Mouse (Mus musculus): Measurements from ENCODE around the gene Rnf126. TPM values are rescaled to one million over a fixed set of nuclear protein-coding genes. Genes with fewer than 3 reads are reported as not detected.

Gene Rnf126
- polyA plus RNA-seq, 1 experiment = 122 TPM

- TF ChIP-seq POLR2A (IDR thresholded peaks at IDR 0.05; ENCODE audit: low read depth, low read length) = no peak
- no peak for TF ChIP-seq CTCF (IDR thresholded peaks at IDR 0.05; ENCODE audit: extremely low read depth, insufficient read depth, insufficient read length, insufficient replicate concordance)
- 0 out of 2 replicates have a peak, but pooled peaks cover 2% of the 10 kb centered on the region for H3K27me3 ChIP-seq (ENCODE audit: control insufficient read depth, insufficient read depth, low read length)
- no peak for DNase-seq (ENCODE audit: low read depth in 1 of 2, low spot score in 2 of 2)
- no peak overlapping the region for H3K4me3 ChIP-seq (ENCODE audit: extremely low read depth, insufficient read depth, insufficient read length)
- H3K4me1 ChIP-seq (ENCODE audit: control insufficient read depth, insufficient read depth, insufficient read length) = no peaks in the 10 kb centered on the region
- WGBS = 70% methylated on average over 6 of the region's 6 CpGs
- no peak overlapping the region for H3K27ac ChIP-seq (ENCODE audit: insufficient read depth, low read length)
- no peaks in the 10 kb centered on the region for H3K36me3 ChIP-seq (ENCODE audit: control insufficient read depth, insufficient read depth, low read length)
Measured at GRCm38 (mm10) chr10:79723047-79723446, 43.7 kb downstream of the Rnf126 start.

- H3K27me3 ChIP-seq (ENCODE audit: control insufficient read depth, insufficient read depth, low read length) = peaks cover 17% of the 10 kb centered on the region
- TF ChIP-seq CTCF (IDR thresholded peaks at IDR 0.05; ENCODE audit: extremely low read depth, insufficient read depth, insufficient read length, insufficient replicate concordance) = no peak
- no peak for TF ChIP-seq POLR2A (IDR thresholded peaks at IDR 0.05; ENCODE audit: low read depth, low read length)
- H3K4me1 ChIP-seq (ENCODE audit: control insufficient read depth, insufficient read depth, insufficient read length) = peaks cover 7% of the 10 kb centered on the region; the same call in 1 of the 2 replicates
- DNase-seq (ENCODE audit: low read depth in 1 of 2, low spot score in 2 of 2) = no peak
- H3K4me3 ChIP-seq (ENCODE audit: extremely low read depth, insufficient read depth, insufficient read length) = no peak overlapping the region
- no peak overlapping the region for H3K27ac ChIP-seq (ENCODE audit: insufficient read depth, low read length)
- WGBS = 78% methylated on average over 5 of the region's 5 CpGs
- no peaks in the 10 kb centered on the region for H3K36me3 ChIP-seq (ENCODE audit: control insufficient read depth, insufficient read depth, low read length)
Measured at GRCm38 (mm10) chr10:79721089-79721488, 45.7 kb downstream of the Rnf126 start.

- DNase-seq (ENCODE audit: low read depth in 1 of 2, low spot score in 2 of 2) = peak in 1 of 2 experiments; percentile 27
- peaks cover 17% of the 10 kb centered on the region for H3K27me3 ChIP-seq (ENCODE audit: control insufficient read depth, insufficient read depth, low read length)
Measured at GRCm38 (mm10) chr10:79717640-79718357, 49.0 kb downstream of the Rnf126 start.

GRCm38 (mm10) chr10:79716988-79717355, 49.8 kb downstream of the Rnf126 start:
- 2% methylated on average over 44 of the region's 44 CpGs for WGBS
- peak overlapping the region; percentile 44; the same call in 1 of the 2 replicates for H3K4me3 ChIP-seq (ENCODE audit: extremely low read depth, insufficient read depth, insufficient read length)
- TF ChIP-seq POLR2A (IDR thresholded peaks at IDR 0.05; ENCODE audit: low read depth, low read length) = no peak
- no peak for TF ChIP-seq CTCF (IDR thresholded peaks at IDR 0.05; ENCODE audit: extremely low read depth, insufficient read depth, insufficient read length, insufficient replicate concordance)
- H3K4me1 ChIP-seq (ENCODE audit: control insufficient read depth, insufficient read depth, insufficient read length) = peaks cover 7% of the 10 kb centered on the region; the same call in 1 of the 2 replicates
- no peak for DNase-seq (ENCODE audit: low read depth in 1 of 2, low spot score in 2 of 2)
- H3K27ac ChIP-seq (ENCODE audit: insufficient read depth, low read length) = no peak overlapping the region
- no peaks in the 10 kb centered on the region for H3K36me3 ChIP-seq (ENCODE audit: control insufficient read depth, insufficient read depth, low read length)
- peaks cover 17% of the 10 kb centered on the region for H3K27me3 ChIP-seq (ENCODE audit: control insufficient read depth, insufficient read depth, low read length)

More at GRCm38 (mm10) chr10:79717640-79718357, 49.0 kb downstream of the Rnf126 start:
- 7% methylated on average over 43 of the region's 43 CpGs for WGBS
- Histone ChIP-seq H3K4me1 (ENCODE audit: control insufficient read depth, insufficient read depth, insufficient read length) (peaks cover 7% of the 10 kb centered on the region; the same call in 1 of the 2 replicates), H3K27ac (ENCODE audit: insufficient read depth, low read length) (no peak overlapping the region), H3K4me3 (ENCODE audit: extremely low read depth, insufficient read depth, insufficient read length) (no peak overlapping the region), H3K36me3 (ENCODE audit: control insufficient read depth, insufficient read depth, low read length) (no peaks in the 10 kb centered on the region)
- TF ChIP-seq POLR2A (IDR thresholded peaks at IDR 0.05; ENCODE audit: low read depth, low read length) (no peak), CTCF (IDR thresholded peaks at IDR 0.05; ENCODE audit: extremely low read depth, insufficient read depth, insufficient read length, insufficient replicate concordance) (no peak)

GRCm38 (mm10) chr10:79716254-79716987, 50.3 kb downstream of the Rnf126 start, which contains the start of gene Hcn2:
Gene Hcn2 (plus strand): TSS chr10:79716634.
- Histone ChIP-seq H3K36me3 (ENCODE audit: control insufficient read depth, insufficient read depth, low read length) (peaks cover 3% of the 10 kb centered on the region; the same call in 1 of the 2 replicates), H3K4me1 (ENCODE audit: control insufficient read depth, insufficient read depth, insufficient read length) (peaks cover 7% of the 10 kb centered on the region; the same call in 1 of the 2 replicates), H3K4me3 (ENCODE audit: extremely low read depth, insufficient read depth, insufficient read length) (peak within 1 kb of the TSS; percentile 44; the same call in 1 of the 2 replicates), H3K27me3 (ENCODE audit: control insufficient read depth, insufficient read depth, low read length) (peaks cover 17% of the 10 kb centered on the region), H3K27ac (ENCODE audit: insufficient read depth, low read length) (no peak within 1 kb of the TSS)
- WGBS = 3% methylated on average over 84 of the region's 91 CpGs
- DNase-seq (ENCODE audit: low read depth in 1 of 2, low spot score in 2 of 2) = no peak
- no peak for TF ChIP-seq POLR2A (IDR thresholded peaks at IDR 0.05; ENCODE audit: low read depth, low read length)

- Histone ChIP-seq H3K4me3 (ENCODE audit: extremely low read depth, insufficient read depth, insufficient read length) (no peak overlapping the region), H3K4me1 (ENCODE audit: control insufficient read depth, insufficient read depth, insufficient read length) (peaks cover 7% of the 10 kb centered on the region; the same call in 1 of the 2 replicates), H3K27me3 (ENCODE audit: control insufficient read depth, insufficient read depth, low read length) (peaks cover 17% of the 10 kb centered on the region), H3K36me3 (ENCODE audit: control insufficient read depth, insufficient read depth, low read length) (peaks cover 9% of the 10 kb centered on the region), H3K27ac (ENCODE audit: insufficient read depth, low read length) (no peak overlapping the region)
- no peak for DNase-seq (ENCODE audit: low read depth in 1 of 2, low spot score in 2 of 2)
- WGBS = 55% methylated on average over 4 of the region's 4 CpGs
- TF ChIP-seq CTCF (IDR thresholded peaks at IDR 0.05; ENCODE audit: extremely low read depth, insufficient read depth, insufficient read length, insufficient replicate concordance) = no peak
- TF ChIP-seq POLR2A (IDR thresholded peaks at IDR 0.05; ENCODE audit: low read depth, low read length) = no peak
Measured at GRCm38 (mm10) chr10:79714996-79715395, 51.8 kb downstream of the Rnf126 start.

All from spleen, adult 2 months (tissue).